Mouse (Mus musculus) megakaryocyte, embryonic 14.5 days (primary cell): Measurements from ENCODE around the gene Actg1. TPM values are rescaled to one million over a fixed set of nuclear protein-coding genes. Genes with fewer than 3 reads are reported as not detected.
A peak's percentile ranks its signal among the peaks of the same experiment; 100 is the strongest.
"Not testable (repeated sequence)": the region's sequence is repeated elsewhere in the genome, so short reads cannot be mapped to it uniquely, and the experiment has no call there.

Experiments
- H3K27me3 ChIP-seq: replicated peaks from 2 replicates; pipeline ENCODE3; 2012; ENCODE audit warnings: inconsistent platforms
- H3K36me3 ChIP-seq: replicated peaks from 2 replicates; pipeline ENCODE3; 2012; ENCODE audit warnings: low read length, inconsistent platforms, mixed read lengths
- H3K4me1 ChIP-seq: 2 replicates; pipeline ENCODE4 v1.6.1; 2012; ENCODE audit warnings: inconsistent platforms
- H3K4me3 ChIP-seq: replicated peaks from 2 replicates; pipeline ENCODE3; 2012; ENCODE audit warnings: moderate library complexity, mild to moderate bottlenecking, inconsistent platforms
- H3K9me3 ChIP-seq: 2 replicates; pipeline ENCODE4 v1.6.1; 2012; ENCODE audit warnings: inconsistent platforms
- FLI1 ChIP-seq: IDR thresholded peaks from 2 replicates; pipeline ENCODE4 v1.6.1; 2012; ENCODE audit warnings: low read length, inconsistent platforms, mixed read lengths
- GATA1 ChIP-seq: IDR thresholded peaks from 3 replicates; pipeline ENCODE4 v1.6.1; 2012; ENCODE audit warnings: mixed read lengths, low read length, inconsistent platforms, borderline replicate concordance
- polyA plus RNA-seq: library from polyadenylated mRNA; stranded (reverse); fragments of >175 nt; gene quantifications from 2 replicates; pipeline ENCODE4 v1.2.3, GENCODE M21; 2012; ENCODE audit warnings: low replicate concordance; ENCODE audit not compliant: insufficient read depth

Actg1 gene
- polyA plus RNA-seq, 1 experiment, result 2,630 TPM

DNA sequence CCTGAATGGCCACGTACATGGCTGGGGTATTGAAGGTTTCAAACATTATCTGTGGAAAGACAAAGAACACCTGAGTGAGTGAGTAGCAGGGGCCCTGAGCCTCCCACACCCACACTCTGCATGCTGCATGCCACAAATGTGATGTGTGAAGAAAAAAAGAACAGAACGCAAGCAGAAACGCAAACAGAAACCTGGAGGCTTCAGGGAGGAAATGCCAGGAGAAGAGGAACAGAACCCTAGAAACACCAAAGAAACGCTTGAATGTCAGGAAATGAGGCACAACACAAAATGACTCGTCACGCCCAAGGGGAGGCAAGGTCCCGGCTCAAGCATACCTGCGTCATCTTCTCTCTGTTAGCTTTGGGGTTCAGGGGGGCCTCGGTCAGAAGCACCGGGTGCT, 1.0 kb downstream of the Actg1 start:
- peaks cover 42% of the 10 kb centered on the region for H3K4me1 ChIP-seq
- no peaks in the 10 kb centered on the region for H3K27me3 ChIP-seq

DNA sequence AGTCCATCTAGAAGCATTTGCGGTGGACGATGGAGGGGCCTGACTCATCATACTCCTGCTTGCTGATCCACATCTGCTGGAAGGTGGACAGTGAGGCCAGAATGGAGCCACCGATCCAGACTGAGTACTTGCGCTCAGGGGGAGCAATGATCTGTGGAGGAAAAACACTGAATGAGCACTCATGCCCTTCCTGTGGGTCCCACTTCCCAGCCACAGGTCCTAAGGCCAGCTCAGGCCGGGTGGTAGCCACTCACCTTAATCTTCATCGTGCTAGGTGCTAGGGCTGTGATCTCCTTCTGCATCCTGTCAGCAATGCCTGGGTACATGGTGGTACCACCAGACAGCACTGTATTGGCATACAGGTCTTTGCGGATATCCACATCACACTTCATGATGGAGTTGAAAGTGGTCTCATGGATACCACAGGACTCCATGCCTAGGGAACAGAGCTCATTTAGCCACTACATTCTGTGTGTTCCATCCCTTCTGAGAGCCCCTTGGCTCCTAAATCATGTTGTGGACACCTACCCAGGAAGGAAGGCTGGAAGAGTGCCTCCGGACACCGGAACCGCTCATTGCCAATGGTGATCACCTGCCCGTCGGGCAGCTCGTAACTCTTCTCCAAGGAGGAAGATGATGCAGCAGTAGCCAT, 1.8 kb downstream of the Actg1 start:
- peak overlapping the region; percentile 93 for H3K4me3 ChIP-seq
- H3K4me1 ChIP-seq, result peaks cover 34% of the 10 kb centered on the region
- H3K9me3 ChIP-seq, result not testable (repeated sequence)

More for the DNA sequence above, 1.0 kb downstream of the Actg1 start:
- Histone ChIP-seq H3K4me3 (peak overlapping the region; percentile 94), H3K36me3 (peaks cover 42% of the 10 kb centered on the region), H3K9me3 (no peaks in the 10 kb centered on the region)
- TF ChIP-seq FLI1 (no peak), GATA1 (no peak)

DNA sequence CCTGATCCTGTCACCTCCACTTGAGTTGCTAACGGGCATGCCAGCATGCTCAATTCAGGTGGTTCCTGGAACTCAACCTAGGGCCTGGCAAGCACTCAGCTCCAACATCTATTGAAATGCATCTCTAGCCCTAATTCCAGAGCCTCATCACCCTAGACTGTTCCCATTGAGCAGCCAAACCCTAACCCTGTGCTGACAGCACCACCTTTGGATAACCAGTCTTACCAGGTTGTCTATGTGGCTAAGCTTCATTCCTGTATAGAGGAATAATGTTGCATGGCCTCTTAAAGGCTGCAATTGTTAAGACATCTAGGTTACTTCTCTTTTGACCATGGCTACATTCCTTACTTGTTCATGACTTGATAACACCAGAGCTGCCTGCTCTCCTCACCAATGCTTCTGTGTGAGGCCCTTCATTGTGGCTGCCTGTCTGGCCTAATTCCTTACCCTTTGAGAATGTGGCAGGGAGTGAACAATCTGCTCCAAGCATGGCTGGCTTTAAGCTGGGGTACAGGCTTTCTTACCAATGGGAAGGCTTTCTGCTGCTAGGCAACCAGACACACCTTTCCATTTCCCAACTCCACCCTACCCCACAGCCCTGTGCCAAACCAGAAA, 3.2 kb downstream of the Actg1 start:
- Histone ChIP-seq H3K27me3 (no peaks in the 10 kb centered on the region), H3K4me3 (peak overlapping the region; percentile 80), H3K36me3 (peaks cover 28% of the 10 kb centered on the region), H3K9me3 (peaks cover 5% of the 10 kb centered on the region; the same call in 1 of the 2 replicates), H3K4me1 (peaks cover 23% of the 10 kb centered on the region)
- no peak for TF ChIP-seq GATA1
- TF ChIP-seq FLI1, result no peak

More for the DNA sequence above, 1.8 kb downstream of the Actg1 start:
- H3K27me3 ChIP-seq, result not testable (repeated sequence)
- H3K36me3 ChIP-seq, result peaks cover 37% of the 10 kb centered on the region

DNA sequence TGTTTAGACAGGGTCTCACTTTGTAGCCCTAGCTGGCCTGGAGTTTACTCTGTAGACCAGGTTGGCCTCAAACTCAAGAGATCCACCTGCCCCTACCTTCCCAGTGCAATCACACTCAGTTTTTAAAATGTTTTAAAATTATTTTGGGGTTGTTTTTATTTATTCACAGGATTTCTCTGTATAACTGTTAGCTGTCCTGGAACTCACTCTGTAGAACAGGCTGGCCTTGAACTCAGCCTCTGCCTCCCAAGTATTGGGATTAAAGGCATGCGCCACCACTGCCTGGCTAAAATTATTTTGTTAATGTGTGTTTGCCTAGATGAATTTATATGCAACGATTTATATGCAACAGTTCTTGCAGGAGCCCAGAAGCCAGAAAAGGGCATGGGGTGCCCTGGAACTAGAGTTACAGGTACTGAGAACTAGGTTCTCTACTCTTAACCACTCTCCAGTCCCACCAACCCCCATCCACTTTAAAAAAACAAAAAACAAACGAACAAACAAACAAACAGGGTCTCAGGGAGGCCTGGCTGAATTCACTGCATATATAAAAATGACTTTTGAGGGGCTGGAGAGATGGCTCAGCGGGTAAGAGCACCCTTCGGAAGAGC, 3.9 kb downstream of the Actg1 start:
- Histone ChIP-seq H3K36me3 (peaks cover 28% of the 10 kb centered on the region), H3K9me3 (peaks cover 7% of the 10 kb centered on the region; the same call in 1 of the 2 replicates), H3K4me3 (no peak overlapping the region), H3K27me3 (no peaks in the 10 kb centered on the region), H3K4me1 (peaks cover 23% of the 10 kb centered on the region)
- no peak for TF ChIP-seq GATA1

DNA sequence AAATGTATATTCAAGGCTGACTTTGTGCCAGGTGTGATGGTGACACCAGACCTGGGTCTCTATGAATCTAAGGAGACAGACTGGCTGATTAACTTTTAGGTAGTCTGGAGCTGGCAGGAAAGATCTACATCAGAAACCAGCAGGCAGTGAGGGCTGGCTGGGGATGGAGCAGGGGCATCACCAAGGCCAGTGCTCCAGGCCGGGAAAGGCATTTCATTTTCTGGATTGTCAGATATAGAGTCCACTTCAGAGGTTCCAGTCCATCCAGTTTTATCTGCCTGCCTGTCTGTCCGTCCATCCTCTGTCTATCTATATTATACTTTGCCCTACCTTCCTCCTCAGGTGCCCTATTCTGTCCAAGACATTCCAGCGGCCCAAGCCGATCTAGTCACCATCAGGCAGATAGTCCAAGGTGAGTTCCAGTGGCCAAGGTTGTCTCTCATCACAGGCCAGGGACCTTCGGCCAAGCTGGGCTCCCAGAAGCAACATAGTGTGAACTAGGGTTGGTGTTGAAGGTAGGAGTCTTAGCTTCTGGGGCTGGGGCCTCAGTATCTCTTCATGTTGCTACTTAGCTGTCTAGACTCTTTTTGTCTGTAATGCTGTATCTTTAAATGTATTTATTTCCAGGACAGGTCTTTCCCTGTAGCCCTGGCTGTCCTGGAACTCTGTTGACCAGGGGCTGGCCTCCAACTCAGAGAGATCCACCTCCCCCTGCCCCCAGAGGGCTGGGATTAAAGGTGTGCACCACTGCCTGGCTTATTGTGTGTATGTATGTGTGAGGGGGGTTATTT, 4.6 kb downstream of the Actg1 start:
- H3K27me3 ChIP-seq, result no peaks in the 10 kb centered on the region
- H3K4me1 ChIP-seq, result peaks cover 22% of the 10 kb centered on the region
- peak overlapping the region; percentile 8 for H3K4me3 ChIP-seq
- TF ChIP-seq FLI1 (no peak), GATA1 (no peak)
- peaks cover 28% of the 10 kb centered on the region for H3K36me3 ChIP-seq
- peaks cover 7% of the 10 kb centered on the region; the same call in 1 of the 2 replicates for H3K9me3 ChIP-seq

DNA sequence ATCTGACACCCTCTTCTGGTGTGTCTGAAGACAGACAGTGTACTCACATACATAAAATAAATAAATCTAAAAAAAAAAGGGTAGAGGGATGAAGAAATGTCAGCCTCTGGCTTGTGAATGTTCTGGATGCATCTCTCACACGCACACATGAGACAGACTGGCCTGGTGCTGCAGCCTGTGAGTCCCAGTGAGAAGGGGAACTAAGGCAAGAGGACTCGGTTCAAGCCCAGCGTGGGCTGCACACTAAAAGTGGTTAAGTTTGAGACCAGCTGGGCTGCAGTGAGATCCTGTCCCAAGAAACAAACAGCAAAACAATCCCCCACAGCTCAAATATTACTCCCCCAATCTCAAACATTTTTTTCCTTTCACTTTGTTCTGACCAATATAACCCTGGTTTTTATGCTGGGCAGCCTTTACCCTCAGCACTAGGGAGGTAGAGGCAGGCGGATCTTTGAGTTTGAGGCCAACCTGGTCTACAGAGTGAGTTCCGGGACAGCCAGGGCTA, 5.6 kb downstream of the Actg1 start:
- no peak overlapping the region for H3K4me3 ChIP-seq
- peaks cover 23% of the 10 kb centered on the region for H3K36me3 ChIP-seq
- peaks cover 7% of the 10 kb centered on the region; the same call in 1 of the 2 replicates for H3K9me3 ChIP-seq
- no peaks in the 10 kb centered on the region for H3K27me3 ChIP-seq
- no peak for TF ChIP-seq FLI1
- peaks cover 22% of the 10 kb centered on the region for H3K4me1 ChIP-seq

DNA sequence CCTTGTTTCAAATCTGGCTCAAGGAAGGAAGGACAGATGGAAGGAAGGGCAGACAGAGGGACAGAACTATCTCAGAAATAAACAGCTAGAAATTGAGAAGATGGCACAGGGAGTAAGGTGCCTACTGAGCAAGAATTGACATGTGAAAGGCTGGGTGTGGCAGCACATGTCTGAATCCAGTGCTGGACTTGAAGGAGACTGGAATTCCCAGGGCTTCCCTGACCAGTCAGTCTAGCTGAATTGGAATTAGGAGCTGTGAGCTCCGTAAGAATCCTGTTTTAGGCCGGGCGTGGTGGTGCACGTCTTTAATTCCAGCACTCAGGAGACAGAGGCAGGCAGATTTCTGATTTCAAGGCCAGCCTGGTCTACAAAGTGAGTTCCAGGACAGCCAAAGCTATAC, 6.7 kb downstream of the Actg1 start:
- no peak for TF ChIP-seq FLI1
- TF ChIP-seq GATA1, result no peak
- Histone ChIP-seq H3K4me3 (no peak overlapping the region), H3K9me3 (peaks cover 7% of the 10 kb centered on the region; the same call in 1 of the 2 replicates), H3K4me1 (peaks cover 21% of the 10 kb centered on the region), H3K36me3 (peaks cover 16% of the 10 kb centered on the region), H3K27me3 (no peaks in the 10 kb centered on the region)

DNA sequence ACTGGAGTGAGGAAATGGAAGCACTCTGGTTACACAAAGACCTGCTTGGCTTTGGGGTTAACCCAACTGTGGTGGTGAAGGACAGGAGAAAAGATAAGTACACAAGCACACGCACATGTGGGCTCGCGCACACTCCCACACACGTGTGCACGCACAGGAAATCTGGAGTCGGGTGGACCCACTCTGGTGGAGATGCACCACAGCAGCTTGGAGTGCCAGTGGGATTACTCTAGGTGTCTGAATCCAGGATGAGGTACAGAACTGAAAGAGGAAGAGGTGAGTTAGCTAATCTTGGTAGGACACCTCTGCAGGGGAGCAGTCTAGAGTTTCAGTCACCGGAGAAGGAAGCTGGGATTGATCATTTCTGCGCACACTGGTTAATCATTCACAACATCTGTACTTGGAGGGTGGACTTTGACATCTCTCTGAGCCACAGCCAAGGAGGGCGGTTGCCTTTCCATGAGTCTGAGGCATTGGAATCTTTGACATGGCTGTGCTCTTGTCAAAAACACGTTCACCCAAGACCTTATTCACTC, 8.3 kb downstream of the Actg1 start:
- Histone ChIP-seq H3K27me3 (no peaks in the 10 kb centered on the region), H3K36me3 (peaks cover 6% of the 10 kb centered on the region), H3K9me3 (peaks cover 14% of the 10 kb centered on the region; the same call in 1 of the 2 replicates), H3K4me3 (no peak overlapping the region), H3K4me1 (peaks cover 19% of the 10 kb centered on the region)
- TF ChIP-seq FLI1, result no peak
- TF ChIP-seq GATA1, result no peak

DNA sequence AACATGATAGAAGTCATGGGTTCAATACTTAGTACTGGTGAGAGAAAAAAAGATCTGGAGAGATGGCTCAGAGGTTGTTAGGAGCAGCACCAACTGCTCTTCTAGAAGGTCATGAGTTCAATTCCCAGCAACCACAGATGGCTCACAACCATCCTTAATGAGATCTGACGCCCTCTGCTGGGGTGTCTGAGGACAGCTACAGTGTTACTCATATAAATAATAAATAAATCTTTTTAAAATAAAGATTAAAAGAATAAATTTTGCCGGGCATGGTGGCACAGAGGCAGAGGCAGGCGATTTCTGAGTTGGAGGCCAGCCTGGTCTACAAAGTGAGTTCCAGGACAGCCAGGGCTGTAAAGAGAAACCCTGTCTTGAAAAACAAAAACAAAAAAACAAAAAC, 9.6 kb downstream of the Actg1 start:
- TF ChIP-seq GATA1 (no peak), FLI1 (no peak)
- Histone ChIP-seq H3K9me3 (peaks cover 18% of the 10 kb centered on the region), H3K4me1 (peaks cover 16% of the 10 kb centered on the region), H3K36me3 (no peaks in the 10 kb centered on the region), H3K27me3 (no peaks in the 10 kb centered on the region), H3K4me3 (no peak overlapping the region)

DNA sequence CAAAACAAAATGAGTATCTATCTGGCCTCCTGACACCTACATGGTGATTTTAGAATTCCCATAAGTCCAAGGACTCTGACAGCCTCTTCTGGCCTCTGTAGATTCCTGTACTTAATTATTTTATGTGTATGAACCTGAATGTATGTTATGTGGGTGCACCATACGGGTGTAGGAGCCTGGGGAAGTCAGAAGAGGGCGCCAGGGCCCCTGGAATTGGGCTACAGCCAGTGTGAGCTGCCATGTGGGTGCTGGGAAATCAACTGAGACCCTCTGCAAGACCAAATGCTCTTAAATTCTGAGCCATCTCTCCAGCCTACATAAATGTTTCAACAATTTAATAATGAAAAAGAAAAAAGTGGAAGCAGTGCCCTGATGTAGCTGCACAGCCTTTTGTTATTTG, 10.9 kb downstream of the Actg1 start:
- no peak for TF ChIP-seq FLI1
- no peak for TF ChIP-seq GATA1
- Histone ChIP-seq H3K4me1 (peaks cover 15% of the 10 kb centered on the region), H3K36me3 (no peaks in the 10 kb centered on the region), H3K9me3 (peaks cover 18% of the 10 kb centered on the region), H3K4me3 (no peak overlapping the region), H3K27me3 (no peaks in the 10 kb centered on the region)
